Mouse (Mus musculus) thymus, adult 2 months (tissue): ENCODE data around the gene Fkbp6. TPM values are rescaled to one million over a fixed set of nuclear protein-coding genes. Genes with fewer than 3 reads are reported as not detected.

Source experiments
- DNase-seq: peaks from one replicate; pipeline ENCODE4 v3.0.0; 2021
- H3K27ac ChIP-seq: fragments of 200-500 bp; 2 replicates; pipeline ENCODE4 v1.5.1; 2012; ENCODE audit warnings: low read length, control low read depth; ENCODE audit not compliant: control insufficient read depth, insufficient read depth
- H3K27me3 ChIP-seq: fragments of 200-500 bp; 2 replicates; pipeline ENCODE4 v1.6.1; 2012; ENCODE audit warnings: mild to moderate bottlenecking, low read length, moderate library complexity, mixed read lengths; ENCODE audit not compliant: control insufficient read depth, insufficient read depth
- H3K36me3 ChIP-seq: fragments of 200-500 bp; 2 replicates; pipeline ENCODE4 v1.6.1; 2012; ENCODE audit warnings: mild to moderate bottlenecking, low read length, moderate library complexity; ENCODE audit not compliant: control insufficient read depth, insufficient read depth
- H3K4me1 ChIP-seq: fragments of 200-500 bp; replicated peaks from 2 replicates; pipeline ENCODE4 v1.6.1; 2012; ENCODE audit warnings: low read length; ENCODE audit not compliant: control insufficient read depth, insufficient read depth
- H3K4me3 ChIP-seq: fragments of 200-500 bp; 2 replicates; pipeline ENCODE4 v1.5.1; 2012; ENCODE audit warnings: mild to moderate bottlenecking, low read length, control low read depth, moderate library complexity; ENCODE audit not compliant: control insufficient read depth, insufficient read depth
- CTCF ChIP-seq: fragments of 200-500 bp; IDR thresholded peaks from 2 replicates; pipeline ENCODE4 v1.5.1; 2012; ENCODE audit warnings: mild to moderate bottlenecking, control low read depth, low read length, moderate library complexity, borderline replicate concordance; ENCODE audit not compliant: control insufficient read depth, poor library complexity, insufficient read depth; ENCODE audit errors: extremely low read depth
- POLR2A ChIP-seq: fragments of 200-500 bp; IDR thresholded peaks from 2 replicates; pipeline ENCODE4 v1.6.1; 2012; ENCODE audit warnings: mild to moderate bottlenecking, low read length, control low read depth, moderate library complexity; ENCODE audit not compliant: control insufficient read depth, poor library complexity, insufficient read depth; ENCODE audit errors: extremely low read depth
- WGBS: fragments of 180-500 bp; shearing (Covaris S2); methylation state at CpG from one replicate; pipeline ENCODE4 v1.1.7; 2018; 5-methylcytosine and 5-hydroxymethylcytosine counted together
- polyA plus RNA-seq: library from polyadenylated mRNA; depleted of rRNA; stranded (reverse); fragments of >200 nt; gene quantifications from 2 replicates; pipeline ENCODE4 v1.2.3, GENCODE M21; 2012; rRNA removed

The Fkbp6 gene
- 0.10 TPM in 1 of 2 replicates, not detected in the other for polyA plus RNA-seq

GRCm38 (mm10) chr5:135349862-135350261 lies at the start of gene Fkbp6:
TSS of gene Fkbp6 (minus strand) at chr5:135350044.
- H3K27ac ChIP-seq: no peak within 1 kb of the TSS
- TF ChIP-seq POLR2A: no peak
- no peak for TF ChIP-seq CTCF
- H3K4me3 ChIP-seq: no peak within 1 kb of the TSS
- no peaks in the 10 kb centered on the region for H3K36me3 ChIP-seq
- H3K4me1 ChIP-seq: no peaks in the 10 kb centered on the region
- 93% methylated on average over 35 of the region's 35 CpGs for WGBS
- H3K27me3 ChIP-seq: no peaks in the 10 kb centered on the region
- DNase-seq: no peak

- H3K4me1 ChIP-seq: peaks cover 5% of the 10 kb centered on the region; the same call in 1 of the 2 replicates
- no peaks in the 10 kb centered on the region for H3K36me3 ChIP-seq
- TF ChIP-seq POLR2A (no peak), CTCF (no peak)
- no peak for DNase-seq
- H3K4me3 ChIP-seq: no peak overlapping the region
- H3K27me3 ChIP-seq: no peaks in the 10 kb centered on the region
- 91% methylated on average over 6 of the region's 6 CpGs for WGBS
- H3K27ac ChIP-seq: no peak overlapping the region
Measured at GRCm38 (mm10) chr5:135399382-135399781, 49.5 kb upstream of the Fkbp6 start.

- Histone ChIP-seq H3K4me3 (no peak overlapping the region), H3K27ac (no peak overlapping the region), H3K36me3 (peaks cover 12% of the 10 kb centered on the region), H3K27me3 (no peaks in the 10 kb centered on the region), H3K4me1 (peaks cover 10% of the 10 kb centered on the region; the same call in 1 of the 2 replicates)
- peak; percentile 37 for DNase-seq
- no peak for TF ChIP-seq POLR2A
- no peak for TF ChIP-seq CTCF
- WGBS: 57% methylated on average over 5 of the region's 5 CpGs
Measured at GRCm38 (mm10) chr5:135395826-135396225, 46.0 kb upstream of the Fkbp6 start.

- TF ChIP-seq POLR2A: peak; percentile 93
- TF ChIP-seq CTCF: no peak
- Histone ChIP-seq H3K27me3 (no peaks in the 10 kb centered on the region), H3K4me3 (peak within 1 kb of the TSS; percentile 99), H3K36me3 (peaks cover 23% of the 10 kb centered on the region), H3K4me1 (peaks cover 10% of the 10 kb centered on the region; the same call in 1 of the 2 replicates), H3K27ac (peak within 1 kb of the TSS; percentile 38)
- under 1% methylated on average over 110 of the region's 110 CpGs for WGBS
- DNase-seq: peak; percentile 80
Measured at GRCm38 (mm10) chr5:135394004-135394823, 44.4 kb upstream of the Fkbp6 start, which contains the start of gene Pom121. TSS of gene Pom121 (minus strand) at chr5:135394546.

GRCm38 (mm10) chr5:135383771-135384170 lies 33.9 kb upstream of the Fkbp6 start:
- Histone ChIP-seq H3K36me3 (peaks cover 86% of the 10 kb centered on the region), H3K4me1 (no peaks in the 10 kb centered on the region), H3K27ac (no peak overlapping the region), H3K4me3 (no peak overlapping the region), H3K27me3 (no peaks in the 10 kb centered on the region)
- no peak for TF ChIP-seq POLR2A
- TF ChIP-seq CTCF: no peak
- WGBS: 92% methylated on average over 10 of the region's 10 CpGs
- no peak for DNase-seq

GRCm38 (mm10) chr5:135382746-135383145 lies 32.9 kb upstream of the Fkbp6 start:
- TF ChIP-seq POLR2A: no peak
- TF ChIP-seq CTCF: no peak
- WGBS: 98% methylated on average over 7 of the region's 7 CpGs
- H3K36me3 ChIP-seq: peaks cover 90% of the 10 kb centered on the region
- no peaks in the 10 kb centered on the region for H3K27me3 ChIP-seq
- no peaks in the 10 kb centered on the region for H3K4me1 ChIP-seq
- DNase-seq: no peak
- H3K27ac ChIP-seq: no peak overlapping the region
- H3K4me3 ChIP-seq: no peak overlapping the region

- no peaks in the 10 kb centered on the region for H3K4me1 ChIP-seq
- no peak for DNase-seq
- H3K4me3 ChIP-seq: no peak overlapping the region
- WGBS: 92% methylated on average over 10 of the region's 10 CpGs
- no peak overlapping the region for H3K27ac ChIP-seq
- H3K27me3 ChIP-seq: no peaks in the 10 kb centered on the region
- peaks cover 84% of the 10 kb centered on the region for H3K36me3 ChIP-seq
- TF ChIP-seq POLR2A (no peak), CTCF (no peak)
Measured at GRCm38 (mm10) chr5:135381356-135381925, 31.6 kb upstream of the Fkbp6 start.
